Mouse (Mus musculus) limb, embryonic 11.5 days (tissue): ENCODE measurements at regions not wholly inside any gene's neighbourhood (a gene's known extent, or its start where the extent isn't known, plus 50 kb on each side); places are given as distances from the start of the nearest gene placed in this dataset.

Experiments used
- ATAC-seq: fragments of 200-750 bp; cut with Nextera tagmentation; 2 replicates; pipeline ENCODE4 v1.8.0; 2017; ENCODE audit warnings: low read depth; ENCODE audit not compliant: insufficient number of reproducible peaks, low FRiP score, low TSS enrichment
- DNase-seq: peaks from one replicate; pipeline ENCODE4 v3.0.0-alpha.2; 2015; ENCODE audit warnings: low spot score
- H3K27ac ChIP-seq: fragments of 300-500 bp; sonication (generic); replicated peaks from 2 replicates; pipeline ENCODE4 v1.5.1; 2014; ENCODE audit warnings: low read depth, mild to moderate bottlenecking, low read length
- H3K27me3 ChIP-seq: fragments of 300-500 bp; sonication (generic); 2 replicates; pipeline ENCODE4 v1.6.1; 2014; ENCODE audit warnings: mild to moderate bottlenecking, low read length, mixed read lengths; ENCODE audit not compliant: control insufficient read depth, insufficient read depth
- H3K36me3 ChIP-seq: fragments of 300-500 bp; sonication (generic); 2 replicates; pipeline ENCODE4 v1.6.1; 2014; ENCODE audit warnings: mild to moderate bottlenecking, low read length, moderate library complexity, mixed read lengths; ENCODE audit not compliant: control insufficient read depth, insufficient read depth
- H3K4me1 ChIP-seq: fragments of 300-500 bp; sonication (generic); 2 replicates; pipeline ENCODE4 v1.6.1; 2014; ENCODE audit warnings: low read length, mixed read lengths; ENCODE audit not compliant: control insufficient read depth, insufficient read depth
- H3K4me2 ChIP-seq: fragments of 300-500 bp; sonication (generic); 2 replicates; pipeline ENCODE4 v1.6.1; 2014; ENCODE audit warnings: low read depth, mild to moderate bottlenecking, moderate library complexity; ENCODE audit not compliant: severe bottlenecking
- H3K4me3 ChIP-seq: fragments of 300-500 bp; sonication (generic); 2 replicates; pipeline ENCODE4 v1.5.1; 2014; ENCODE audit warnings: low read depth, low read length
- H3K9ac ChIP-seq: fragments of 300-500 bp; sonication (generic); 2 replicates; pipeline ENCODE4 v1.6.1; 2014; ENCODE audit warnings: mild to moderate bottlenecking, low read length
- H3K9me3 ChIP-seq: fragments of 300-500 bp; sonication (generic); 2 replicates; pipeline ENCODE4 v1.6.1; 2016; ENCODE audit warnings: low read length; ENCODE audit not compliant: control insufficient read depth
- WGBS: fragments of 180-500 bp; shearing (Covaris S2); extraction: QIAGEN DNeasy Blood & Tissue Kit; methylation state at CpG from one replicate; pipeline ENCODE4 v1.1.7; 2014; 5-methylcytosine and 5-hydroxymethylcytosine counted together

DNA sequence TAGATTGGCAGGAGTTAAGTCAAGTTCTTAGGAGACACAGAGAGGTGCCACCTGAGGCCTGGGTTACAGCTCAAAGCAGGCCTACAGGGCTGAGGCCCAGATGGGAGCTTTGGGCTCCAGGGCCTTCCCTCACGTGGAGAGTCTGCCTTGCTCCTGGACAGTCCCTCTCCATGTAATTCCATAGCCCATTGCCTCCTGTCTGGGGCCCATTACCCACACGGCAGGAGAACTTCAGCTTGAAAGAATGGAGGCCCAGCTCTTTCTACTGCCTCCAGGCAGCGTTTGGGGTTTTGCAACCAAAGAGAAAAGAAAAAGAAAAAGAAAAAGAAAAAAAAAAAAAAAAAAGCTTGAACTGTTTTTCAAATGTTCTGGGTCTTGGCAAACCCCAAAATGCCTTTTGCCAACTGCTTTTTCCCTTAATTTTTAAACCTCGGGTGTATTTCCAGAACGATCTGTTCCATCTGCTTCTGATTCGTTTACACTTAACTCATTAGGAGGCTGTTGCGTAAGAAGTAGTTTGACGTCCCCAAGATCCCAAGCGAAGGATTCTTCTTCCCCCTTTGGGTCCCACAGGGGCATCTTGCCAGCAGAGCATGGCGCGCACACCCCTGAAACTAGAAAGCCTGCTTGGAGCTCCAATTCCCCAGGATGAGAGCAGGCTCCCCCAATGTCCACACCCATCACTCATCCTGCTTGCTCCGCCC lies 165.4 kb upstream of the Zfp703 start:
- Histone ChIP-seq H3K27ac (no peak overlapping the region), H3K4me1 (peaks cover 19% of the 10 kb centered on the region), H3K9me3 (no peaks in the 10 kb centered on the region), H3K9ac (no peak overlapping the region), H3K36me3 (no peaks in the 10 kb centered on the region), H3K4me2 (no peak overlapping the region), H3K27me3 (no peaks in the 10 kb centered on the region), H3K4me3 (no peak overlapping the region)
- 57% methylated on average over 12 of the region's 12 CpGs for WGBS
- no peak for DNase-seq
- no peak for ATAC-seq

DNA sequence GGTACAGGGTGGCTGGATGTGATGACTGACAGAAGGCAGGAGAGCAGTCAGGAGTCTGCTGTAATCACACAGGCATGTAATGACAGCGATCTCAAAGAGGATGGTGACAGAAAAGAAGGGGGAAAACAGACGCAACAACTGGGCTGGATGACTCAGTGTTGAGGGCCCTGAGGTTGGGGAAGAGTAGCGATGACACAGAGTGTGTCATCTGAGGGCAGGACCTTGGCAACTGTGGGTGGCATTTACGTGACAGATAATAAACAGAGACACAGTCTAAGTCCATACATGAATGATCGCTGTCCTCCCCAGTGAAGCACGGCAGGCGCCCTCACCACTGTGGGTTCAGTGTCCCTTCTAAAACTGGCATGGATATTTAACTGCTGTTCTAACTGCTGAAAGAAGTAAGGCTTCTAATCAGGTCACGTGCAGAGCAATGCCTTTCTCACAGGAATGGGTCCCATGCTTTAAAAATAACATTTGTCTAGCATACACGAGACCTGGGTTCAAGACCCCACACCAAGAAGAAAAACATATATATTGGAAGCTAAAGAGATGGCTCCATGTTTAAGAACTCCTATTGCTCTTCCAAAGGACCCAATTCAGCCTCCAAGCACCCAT lies 163.8 kb upstream of the Zfp703 start:
- H3K36me3 ChIP-seq = no peaks in the 10 kb centered on the region
- H3K9ac ChIP-seq = no peak overlapping the region
- WGBS = 70% methylated on average over 9 of the region's 9 CpGs
- no peak for ATAC-seq
- H3K4me1 ChIP-seq = peaks cover 7% of the 10 kb centered on the region
- no peak overlapping the region for H3K4me3 ChIP-seq
- H3K27me3 ChIP-seq = no peaks in the 10 kb centered on the region
- no peak for DNase-seq
- H3K4me2 ChIP-seq = no peak overlapping the region
- no peaks in the 10 kb centered on the region for H3K9me3 ChIP-seq
- H3K27ac ChIP-seq = no peak overlapping the region

DNA sequence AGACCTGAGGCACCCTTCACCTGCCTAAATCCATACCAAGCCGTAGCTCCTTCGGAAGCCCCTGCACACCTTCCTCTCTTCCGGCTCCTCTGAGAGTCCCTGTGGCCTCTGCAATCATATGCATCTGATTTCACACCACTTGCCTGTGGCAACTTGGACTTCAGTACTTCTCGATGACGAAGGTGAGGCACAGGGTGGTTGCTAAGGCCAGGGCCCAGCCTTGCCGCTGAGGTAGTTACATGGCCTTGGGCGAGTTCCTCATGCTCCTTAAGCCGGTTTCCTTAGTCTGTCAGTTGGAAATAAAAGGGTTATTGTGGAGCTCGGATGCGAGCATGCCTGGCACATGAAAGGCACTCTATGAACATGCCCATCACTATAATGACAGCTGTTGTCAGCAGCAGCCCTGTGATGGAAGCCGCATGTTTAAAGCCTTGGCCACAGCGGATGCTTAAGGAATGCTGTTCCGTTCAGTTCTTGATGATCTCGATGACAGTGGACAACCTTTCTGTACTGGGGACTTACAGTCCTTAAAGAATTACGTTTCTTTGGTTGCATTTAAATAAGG lies 162.0 kb upstream of the Zfp703 start:
- H3K4me1 ChIP-seq = no peaks in the 10 kb centered on the region
- no peak overlapping the region for H3K27ac ChIP-seq
- 81% methylated on average over 15 of the region's 15 CpGs for WGBS
- H3K4me2 ChIP-seq = no peak overlapping the region
- DNase-seq (no peak), ATAC-seq (no peak)
- H3K9ac ChIP-seq = no peak overlapping the region
- no peaks in the 10 kb centered on the region for H3K9me3 ChIP-seq
- no peak overlapping the region for H3K4me3 ChIP-seq
- H3K36me3 ChIP-seq = no peaks in the 10 kb centered on the region
- no peaks in the 10 kb centered on the region for H3K27me3 ChIP-seq

DNA sequence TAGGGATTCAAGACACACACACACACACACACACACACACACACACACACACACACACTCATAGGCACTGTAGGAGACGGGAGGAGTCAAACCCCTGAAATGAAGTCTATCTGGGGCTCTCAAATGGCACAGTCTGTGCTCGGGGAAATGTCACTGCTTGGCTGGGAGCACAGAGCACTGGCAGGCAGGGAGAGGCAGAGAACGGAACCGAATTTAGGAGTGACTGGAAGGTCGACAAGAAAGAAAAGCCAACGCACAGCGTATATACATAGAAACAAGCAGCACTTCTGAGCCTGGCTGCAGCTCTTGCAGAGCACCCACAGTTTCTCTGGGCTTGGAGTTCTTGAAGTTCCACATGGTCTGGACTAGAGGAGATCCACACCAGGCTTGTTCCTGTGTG lies 160.1 kb upstream of the Zfp703 start:
- no peaks in the 10 kb centered on the region for H3K36me3 ChIP-seq

DNA sequence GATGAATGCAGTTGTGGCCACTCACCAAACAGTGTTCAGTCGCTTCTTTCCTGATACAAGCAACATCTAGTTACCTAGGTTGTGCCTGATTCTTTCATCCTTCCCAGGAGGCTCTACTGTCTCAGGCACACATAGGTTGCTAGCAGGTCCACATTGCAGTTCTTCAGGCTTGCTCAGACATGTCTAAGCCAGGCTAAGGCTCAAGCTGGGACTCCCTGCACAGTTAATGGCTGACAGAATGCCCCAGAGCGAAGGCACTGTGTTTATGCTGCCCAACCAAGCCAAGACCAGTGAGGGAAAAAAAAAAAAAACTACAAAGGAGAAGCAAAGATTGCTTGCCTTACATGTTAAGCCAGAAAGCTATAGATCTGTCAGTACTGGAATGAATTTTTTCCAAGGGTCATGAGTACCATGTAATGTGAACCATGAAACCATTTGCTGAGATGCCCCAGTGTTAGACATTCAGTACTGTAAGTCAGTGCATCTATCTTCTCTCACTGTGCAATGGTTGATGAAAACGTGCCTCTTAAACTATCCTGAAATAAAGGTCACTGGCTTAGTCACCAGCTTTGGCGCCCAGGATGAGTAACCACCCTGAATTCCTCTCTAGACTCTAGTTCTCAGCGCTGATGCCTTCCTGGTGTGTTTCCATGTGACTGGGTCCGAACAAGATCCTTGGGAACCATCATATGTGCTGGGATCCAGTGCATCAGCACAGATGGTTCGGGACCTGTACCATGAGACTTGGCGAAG lies 152.8 kb upstream of the Zfp703 start:
- WGBS = 77% methylated on average over 8 of the region's 8 CpGs
- H3K27me3 ChIP-seq = no peaks in the 10 kb centered on the region
- H3K4me1 ChIP-seq = peaks cover 12% of the 10 kb centered on the region
- no peaks in the 10 kb centered on the region for H3K36me3 ChIP-seq
- no peak overlapping the region for H3K4me3 ChIP-seq
- H3K9ac ChIP-seq = no peak overlapping the region
- no peak for ATAC-seq
- no peak for DNase-seq
- no peaks in the 10 kb centered on the region for H3K9me3 ChIP-seq
- no peak overlapping the region for H3K27ac ChIP-seq
- H3K4me2 ChIP-seq = no peak overlapping the region

More for the DNA sequence above, 160.1 kb upstream of the Zfp703 start:
- Histone ChIP-seq H3K4me2 (no peak overlapping the region), H3K27me3 (no peaks in the 10 kb centered on the region), H3K4me1 (no peaks in the 10 kb centered on the region), H3K4me3 (no peak overlapping the region), H3K9me3 (no peaks in the 10 kb centered on the region), H3K9ac (no peak overlapping the region), H3K27ac (no peak overlapping the region)
- DNase-seq (no peak), ATAC-seq (no peak)
- 80% methylated on average over 7 of the region's 7 CpGs for WGBS

DNA sequence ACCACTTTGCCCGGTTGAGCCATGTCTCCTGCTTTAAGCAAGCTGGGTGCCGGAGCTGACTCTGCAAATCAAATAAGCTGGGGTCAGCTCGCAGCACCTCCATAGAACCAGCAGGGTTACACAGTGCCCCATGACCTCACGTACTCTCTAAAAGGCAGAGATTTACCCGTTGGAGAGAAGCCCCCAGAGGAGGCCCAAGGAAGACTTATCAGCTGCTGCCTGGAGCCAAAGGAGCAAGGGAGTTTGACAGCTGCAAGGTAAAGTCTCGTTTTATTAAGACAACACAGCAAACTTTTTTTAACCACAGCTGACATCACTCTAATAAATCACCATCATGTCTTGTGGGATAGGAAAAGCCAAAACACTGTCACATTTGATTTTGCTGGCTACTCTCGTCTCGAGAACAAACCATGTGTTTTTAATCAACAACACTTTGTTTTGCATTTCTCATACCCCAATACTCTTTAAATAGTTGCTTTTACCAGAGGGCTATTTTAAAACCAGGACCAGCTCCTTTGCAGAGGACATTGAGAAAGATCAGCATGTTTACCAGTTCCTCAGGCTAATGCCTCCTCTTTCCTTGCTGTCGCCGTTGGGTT lies 148.7 kb upstream of the Zfp703 start:
- Histone ChIP-seq H3K4me2 (no peak overlapping the region), H3K9ac (no peak overlapping the region), H3K9me3 (no peaks in the 10 kb centered on the region), H3K4me1 (peaks cover 39% of the 10 kb centered on the region), H3K4me3 (no peak overlapping the region), H3K27ac (no peak overlapping the region; the same call in 1 of the 2 replicates), H3K27me3 (no peaks in the 10 kb centered on the region), H3K36me3 (no peaks in the 10 kb centered on the region)
- ATAC-seq (no peak), DNase-seq (peak; percentile 52)
- 9% methylated on average over 10 of the region's 10 CpGs for WGBS

DNA sequence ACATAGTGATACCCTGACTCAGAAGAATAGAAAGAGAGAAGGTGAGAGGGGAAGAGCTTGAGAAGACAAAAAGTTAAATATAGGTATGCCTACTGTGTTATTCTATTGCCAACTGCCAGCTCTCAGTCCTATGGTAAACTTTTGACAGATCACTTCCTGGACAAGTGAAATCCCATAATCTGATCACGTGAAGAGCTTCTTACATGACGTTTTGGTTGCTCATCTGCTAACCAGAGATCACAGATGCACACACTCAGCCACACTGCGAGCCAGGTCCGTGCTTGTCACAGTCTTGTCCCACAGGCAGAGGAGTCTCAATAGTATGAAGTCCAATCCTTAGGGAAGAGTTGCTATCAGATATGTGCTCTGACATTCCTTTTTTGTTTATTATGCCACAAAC lies 147.8 kb upstream of the Zfp703 start:
- 85% methylated on average over 4 of the region's 4 CpGs for WGBS
- no peaks in the 10 kb centered on the region for H3K27me3 ChIP-seq

DNA sequence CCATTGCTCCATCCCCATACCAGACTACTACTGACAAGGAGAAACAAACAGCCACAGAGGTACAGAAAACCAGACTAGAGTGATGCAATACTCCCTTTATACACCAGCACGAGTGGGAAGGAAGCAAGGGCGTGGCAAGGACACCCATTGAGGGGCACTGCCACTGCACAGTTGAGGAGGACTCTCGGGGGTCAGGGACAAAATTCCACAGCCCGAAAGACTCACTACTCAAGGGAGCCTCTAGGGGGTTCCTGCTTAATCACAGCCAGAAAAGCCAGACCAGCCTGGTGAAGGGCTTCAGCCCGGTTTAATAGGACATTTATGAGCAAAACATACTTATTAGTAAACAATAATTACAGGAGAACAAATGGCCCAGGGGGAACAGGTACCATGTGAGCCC lies 146.0 kb upstream of the Zfp703 start:
- ATAC-seq (peak; percentile 6; the same call in 1 of the 2 replicates), DNase-seq (no peak)
- Histone ChIP-seq H3K9me3 (no peaks in the 10 kb centered on the region), H3K4me2 (no peak overlapping the region), H3K4me1 (peaks cover 58% of the 10 kb centered on the region), H3K4me3 (no peak overlapping the region), H3K36me3 (no peaks in the 10 kb centered on the region), H3K9ac (no peak overlapping the region), H3K27me3 (peaks cover 3% of the 10 kb centered on the region; the same call in 1 of the 2 replicates), H3K27ac (no peak overlapping the region)
- 16% methylated on average over 5 of the region's 5 CpGs for WGBS

More for the DNA sequence above, 147.8 kb upstream of the Zfp703 start:
- Histone ChIP-seq H3K9ac (no peak overlapping the region), H3K4me2 (no peak overlapping the region), H3K9me3 (no peaks in the 10 kb centered on the region), H3K4me3 (no peak overlapping the region), H3K4me1 (peaks cover 46% of the 10 kb centered on the region), H3K27ac (no peak overlapping the region), H3K36me3 (no peaks in the 10 kb centered on the region)
- no peak for ATAC-seq
- no peak for DNase-seq
